Mouse (Mus musculus) thymus, adult 2 months (tissue): ENCODE results near the gene Fchsd2.

Source experiments
- CTCF ChIP-seq: fragments of 200-500 bp; IDR thresholded peaks from 2 replicates; pipeline ENCODE4 v1.5.1; 2012; ENCODE audit warnings: mild to moderate bottlenecking, control low read depth, low read length, moderate library complexity, borderline replicate concordance; ENCODE audit not compliant: control insufficient read depth, poor library complexity, insufficient read depth; ENCODE audit errors: extremely low read depth
- POLR2A ChIP-seq: fragments of 200-500 bp; IDR thresholded peaks from 2 replicates; pipeline ENCODE4 v1.6.1; 2012; ENCODE audit warnings: mild to moderate bottlenecking, low read length, control low read depth, moderate library complexity; ENCODE audit not compliant: control insufficient read depth, poor library complexity, insufficient read depth; ENCODE audit errors: extremely low read depth

- no peak for TF ChIP-seq CTCF
- no peak for TF ChIP-seq POLR2A
Observed at GRCm38 (mm10) chr7:101097084-101097483, 4.4 kb downstream of the Fchsd2 start.
